Mouse (Mus musculus) adrenal gland, adult (tissue): ENCODE measurements around the gene Borcs5.

Source experiments
- DNase-seq, 2 experiments: peaks; one replicate each; pipeline ENCODE4 v3.0.0; 2022 to 2023; ENCODE audit warnings: low spot score in 1 of 2; ENCODE audit not compliant: inconsistent age in 2 of 2

The Borcs5 gene

DNA sequence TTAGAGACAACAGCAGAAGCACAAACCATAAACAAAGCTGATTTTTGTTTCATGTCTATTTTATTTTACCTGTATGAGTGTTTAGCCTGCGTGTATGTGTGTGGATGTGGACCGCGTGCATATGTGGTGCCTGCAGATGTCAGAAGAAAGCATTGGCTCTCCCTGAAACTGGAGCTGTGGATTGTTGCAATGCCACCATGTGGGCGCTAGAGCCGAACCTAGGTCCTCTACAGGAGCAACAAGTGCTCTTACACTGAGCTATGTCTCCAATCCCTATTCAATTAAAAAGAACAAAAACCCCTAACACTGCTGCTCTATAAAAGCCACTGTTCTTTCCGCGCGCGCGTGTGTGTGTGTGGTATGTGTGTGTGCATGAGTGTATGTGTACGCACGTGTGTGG, 13.9 kb upstream of the Borcs5 start:
- no peak for DNase-seq

DNA sequence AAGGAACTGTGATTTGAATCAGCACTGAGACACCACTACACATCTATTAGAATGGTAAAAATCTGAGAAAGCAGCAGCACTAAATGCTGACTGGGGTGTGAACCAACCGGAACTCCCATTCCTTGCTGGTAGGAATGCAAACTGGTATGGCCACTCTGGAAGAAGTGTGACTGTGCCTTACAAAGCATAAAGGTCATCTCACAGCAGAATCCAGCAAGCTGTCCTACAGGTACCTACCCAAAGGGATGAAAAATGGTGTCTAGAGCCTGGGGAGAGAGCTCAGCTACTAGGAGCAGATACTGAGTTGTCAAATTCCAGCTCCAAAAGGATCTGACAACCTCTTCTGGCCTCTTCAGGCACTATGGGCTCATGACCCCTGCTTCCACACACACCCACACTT, 12.7 kb upstream of the Borcs5 start:
- no peak for DNase-seq

DNA sequence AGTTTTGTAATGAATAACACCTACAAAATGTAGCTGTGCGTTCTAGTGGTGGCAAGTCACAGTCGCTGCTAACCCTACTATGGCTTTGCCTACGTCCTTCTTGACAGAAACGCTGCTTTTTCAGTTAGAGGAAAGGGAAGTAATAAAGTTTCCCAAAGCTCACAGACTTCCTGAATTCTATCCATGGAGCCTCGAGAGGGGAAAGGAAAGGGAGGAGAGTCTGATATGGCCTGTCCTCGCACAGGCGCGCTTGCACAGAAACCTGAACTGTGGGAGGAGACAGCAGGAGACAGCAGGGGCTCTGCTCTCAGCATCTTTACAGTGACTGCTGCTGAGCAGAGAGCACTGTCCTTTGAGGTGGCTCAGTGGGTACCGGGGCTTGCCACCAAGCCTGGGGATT, 8.9 kb upstream of the Borcs5 start:
- peak; percentile 17 to 48 for DNase-seq

DNA sequence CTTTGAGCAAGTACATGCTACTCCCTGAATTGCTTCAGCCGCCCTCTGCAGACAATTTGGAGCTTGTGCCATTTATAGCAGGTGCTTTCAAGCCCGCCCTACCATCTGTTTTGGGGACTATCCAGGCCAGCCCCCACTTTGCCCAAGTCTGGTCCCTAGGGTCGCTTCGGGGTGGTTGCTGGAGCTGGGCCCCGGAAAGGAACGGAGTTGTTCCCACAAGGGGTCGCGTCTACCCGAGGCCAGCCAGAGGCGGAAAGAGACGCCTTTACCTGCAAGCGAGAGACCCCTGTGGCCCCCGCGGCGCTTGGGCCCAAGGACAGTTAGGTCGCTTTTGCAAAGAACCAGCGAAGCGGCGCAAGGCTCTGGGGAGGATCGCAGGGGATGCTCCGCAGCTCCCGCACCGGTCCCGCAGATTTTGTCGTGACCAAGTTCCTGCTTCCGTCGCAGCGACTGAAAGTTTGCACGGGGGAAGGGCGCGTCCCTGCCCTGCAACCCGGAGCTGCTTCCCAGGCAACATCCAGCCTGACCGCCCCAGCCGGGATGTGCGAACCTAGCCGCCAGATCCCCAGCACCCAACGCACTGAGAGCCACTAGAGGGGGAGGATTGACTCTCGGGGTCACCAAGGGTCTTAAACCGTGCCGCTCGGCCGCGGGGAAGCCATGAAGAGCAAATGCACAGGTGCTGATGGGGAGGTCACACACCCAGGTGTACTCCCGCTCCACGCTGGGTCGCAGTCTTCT, 7.2 kb upstream of the Borcs5 start, which contains the start of gene Mansc1:
TSS of gene Mansc1 (minus strand) at position 542 of the 741 bp plus-strand sequence.
- DNase-seq, result peak; percentile 71 to 84

DNA sequence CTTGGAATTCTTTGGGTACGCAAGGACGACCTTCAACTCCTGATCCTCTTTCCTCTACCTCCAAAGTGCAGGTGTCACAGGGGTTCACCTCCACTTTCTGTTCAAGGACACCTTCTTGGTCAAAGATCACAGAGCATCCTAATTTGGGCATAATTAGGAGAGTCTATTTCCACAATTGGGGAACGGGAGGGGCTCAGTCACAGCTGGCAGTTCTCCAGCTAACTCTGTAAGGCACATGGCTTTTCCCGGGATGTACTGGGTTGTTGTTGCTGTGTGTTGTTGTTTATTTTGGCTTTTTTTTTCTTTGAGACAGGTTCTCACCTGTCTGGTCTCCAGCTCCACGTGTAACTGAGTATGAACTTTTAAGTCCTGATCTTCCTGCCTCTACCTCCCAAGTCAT, 6.6 kb upstream of the Borcs5 start:
- no peak for DNase-seq

DNA sequence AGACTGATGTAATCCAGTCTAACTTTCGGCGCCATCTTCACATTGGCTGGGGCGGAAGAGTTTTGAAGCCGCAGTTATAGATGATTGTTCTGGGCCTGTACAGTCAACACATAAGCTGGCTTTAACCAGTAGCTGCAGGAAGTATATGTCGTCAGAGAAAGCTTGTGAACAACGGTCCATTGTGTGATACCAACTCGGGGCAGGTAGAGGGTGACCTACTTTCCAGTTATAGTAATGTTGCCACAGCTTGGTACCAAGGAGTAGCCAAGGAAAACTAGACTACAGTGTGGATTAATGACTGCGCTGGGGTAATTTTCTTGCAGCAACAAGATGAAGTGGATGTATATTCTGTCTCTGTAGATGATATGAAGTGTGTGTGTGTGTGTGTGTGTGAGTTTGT, 5.8 kb upstream of the Borcs5 start:
- DNase-seq, result no peak

DNA sequence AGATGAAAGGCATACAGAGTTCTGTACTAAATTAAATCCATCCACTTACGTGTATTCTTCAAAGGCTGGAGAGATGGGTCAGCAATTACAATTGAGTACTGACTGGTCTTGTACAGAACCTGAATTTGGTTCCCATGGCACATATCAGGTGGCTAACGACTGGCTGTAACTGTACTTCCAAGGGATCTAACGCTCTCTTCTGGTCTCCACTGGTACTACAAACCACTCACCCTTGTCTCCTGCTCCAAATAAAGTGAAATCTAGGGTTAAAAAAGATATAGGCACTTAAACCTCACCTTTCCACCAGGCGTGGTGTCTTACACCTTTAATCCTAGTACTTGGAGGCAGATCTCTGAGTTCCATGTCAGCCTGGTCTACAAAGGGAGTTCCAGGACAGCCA, 2.8 kb upstream of the Borcs5 start:
- DNase-seq, result no peak

DNA sequence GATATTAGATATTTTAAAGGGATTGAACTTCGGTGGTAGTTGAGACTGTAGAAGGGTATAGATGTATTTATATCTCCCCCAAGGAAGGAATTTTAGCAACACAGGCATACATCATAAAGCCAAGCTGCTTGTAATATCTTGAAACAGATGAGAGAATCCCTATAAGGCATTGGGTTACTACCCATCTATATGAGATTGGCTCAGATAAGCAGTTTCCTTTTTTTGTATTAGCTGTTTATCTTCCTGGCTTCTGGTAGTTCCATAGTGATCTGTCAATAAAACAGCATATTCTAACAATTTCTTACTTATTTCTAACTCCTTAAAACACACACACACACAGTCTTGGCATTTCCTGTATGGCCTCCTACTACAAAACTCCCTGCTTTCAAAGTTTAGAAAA, 590 bp downstream of the Borcs5 start:
- no peak for DNase-seq

DNA sequence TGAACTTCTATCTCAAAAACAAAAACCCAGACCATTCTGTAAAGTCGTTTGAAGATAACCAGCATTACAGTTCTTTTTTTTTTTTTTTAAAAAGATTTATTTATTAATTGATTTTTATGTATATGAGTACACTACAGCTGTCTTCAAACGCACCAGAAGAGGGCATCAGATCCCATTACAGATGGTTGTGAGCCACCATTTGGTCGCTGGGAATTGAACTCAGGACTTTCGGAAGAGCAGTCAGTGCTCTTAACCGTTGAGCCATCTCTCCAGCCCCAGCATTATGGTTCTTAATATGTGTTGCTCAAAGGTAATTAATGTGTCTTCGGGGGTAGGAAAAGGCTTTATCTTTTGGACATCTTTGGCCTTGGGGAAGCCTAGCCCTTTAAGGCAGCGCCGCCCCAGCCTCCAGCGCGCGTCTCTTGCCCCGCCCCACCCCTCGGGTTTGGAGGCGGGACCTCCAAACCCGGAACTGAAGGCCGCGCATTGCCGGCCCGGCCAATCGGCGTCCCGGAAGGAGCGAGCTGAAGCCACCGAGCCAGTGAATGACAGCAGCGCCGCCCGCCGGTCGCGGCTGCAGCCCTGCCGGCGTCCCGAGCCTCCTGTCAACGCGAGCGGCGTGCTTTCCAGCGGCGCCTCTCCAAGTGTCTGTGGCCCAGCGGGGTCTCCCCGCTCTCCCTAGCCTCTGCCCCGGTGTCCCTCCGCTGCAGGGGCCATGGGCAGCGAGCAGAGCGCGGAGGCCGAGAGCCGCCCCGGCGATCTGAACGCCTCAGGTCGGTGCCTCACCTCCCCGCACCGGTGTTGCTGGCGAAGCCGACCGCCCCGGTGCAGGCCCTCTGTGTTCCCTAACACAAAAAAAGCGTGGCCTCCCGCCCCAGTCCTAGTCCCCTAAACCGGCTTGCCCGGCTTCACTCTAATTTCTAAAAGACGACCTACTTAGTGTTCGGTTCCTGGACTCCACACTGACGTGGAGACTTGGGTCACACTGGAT, 1.5 kb downstream of the Borcs5 start:
- peak; percentile 95 to 97 for DNase-seq

DNA sequence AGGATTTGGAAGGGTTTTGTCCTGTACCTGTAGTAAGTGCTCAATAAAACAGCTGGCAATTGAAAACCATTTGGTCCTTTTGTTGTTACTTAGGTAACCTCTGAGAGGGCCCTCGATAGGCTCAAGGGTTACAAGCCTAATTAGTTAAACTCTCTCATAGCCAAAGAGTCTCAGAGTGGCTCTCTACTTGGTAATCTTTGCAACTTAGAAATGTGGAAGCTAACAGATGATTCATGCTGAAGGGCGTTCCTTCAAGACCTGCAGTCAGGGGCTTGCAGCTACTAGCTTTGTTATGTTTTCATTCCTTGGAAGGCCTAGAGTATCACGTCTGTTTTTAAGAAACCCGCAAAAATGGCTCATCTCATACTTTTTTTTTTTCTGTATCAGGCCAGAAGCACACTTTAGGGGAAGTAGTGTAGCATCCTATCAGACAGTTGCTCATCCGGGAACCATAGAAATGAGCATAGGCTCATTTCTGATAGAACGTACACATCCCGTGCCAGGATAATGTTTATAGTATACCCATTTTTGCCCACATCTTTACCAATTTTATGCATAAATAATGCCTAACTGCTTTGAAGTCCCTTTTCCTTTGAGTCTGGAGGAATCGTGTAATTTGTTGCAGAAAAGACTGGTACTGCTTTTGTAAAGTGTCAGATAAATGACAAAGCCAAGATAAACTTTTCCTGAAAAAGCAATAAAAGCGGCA, 2.6 kb downstream of the Borcs5 start:
- DNase-seq, result peak in 1 of 2 experiments; percentile 56

DNA sequence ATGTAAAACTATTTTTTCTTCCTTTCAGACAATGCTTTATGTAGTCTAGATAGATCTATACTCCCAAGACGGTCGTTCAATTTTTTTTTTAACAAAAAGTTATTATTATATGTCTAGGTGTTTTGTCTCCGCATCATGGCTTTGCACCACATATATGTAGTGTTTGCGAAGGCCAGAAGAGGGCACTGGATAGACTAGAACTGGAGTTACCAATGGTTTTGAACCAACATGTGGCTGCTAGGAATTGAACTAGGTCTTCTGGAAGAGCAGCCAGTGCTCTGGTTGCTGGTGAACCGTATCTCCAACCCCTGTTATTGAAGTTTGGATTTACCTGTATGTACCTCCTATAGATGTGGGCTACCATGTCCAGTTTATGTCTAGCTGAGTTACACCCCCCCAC, 4.0 kb downstream of the Borcs5 start:
- no peak for DNase-seq

DNA sequence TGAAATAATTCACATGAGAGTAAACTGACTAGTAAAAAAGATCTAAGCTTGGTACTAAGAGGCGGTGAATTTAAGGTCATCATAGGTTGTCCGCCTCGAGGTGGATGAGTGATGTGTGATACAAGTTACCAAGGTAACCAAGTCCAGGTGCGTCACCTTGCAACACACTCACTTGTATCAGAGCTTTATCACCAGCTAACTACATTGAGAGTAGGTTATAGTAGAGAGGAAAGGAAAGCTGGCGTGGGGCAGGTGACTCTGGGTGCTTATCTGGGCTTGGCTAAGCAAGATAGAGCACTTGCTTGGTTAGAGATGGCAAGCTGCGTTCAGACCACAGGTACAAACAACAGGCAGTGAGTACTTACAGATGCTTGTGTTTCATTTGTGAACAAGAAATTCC, 7.5 kb downstream of the Borcs5 start:
- DNase-seq, result no peak

DNA sequence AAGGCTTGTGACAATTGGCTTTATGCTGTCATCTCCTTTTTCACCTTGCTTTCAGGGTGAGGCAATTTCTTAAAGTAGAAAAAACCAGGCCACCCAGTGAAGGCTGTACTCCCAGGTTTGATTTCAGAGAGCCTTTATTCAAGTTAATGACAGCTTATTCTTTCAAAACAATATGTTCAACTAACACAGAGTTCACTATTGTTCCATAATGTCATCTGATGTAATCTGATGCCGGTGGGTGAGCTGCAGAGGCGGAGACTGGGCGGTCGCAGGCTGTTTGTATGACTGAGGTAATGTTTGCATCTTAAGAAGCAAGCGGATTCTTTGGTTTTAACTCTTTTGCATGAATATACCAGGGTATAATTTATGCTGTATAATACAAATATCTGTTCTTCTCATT, 8.3 kb downstream of the Borcs5 start:
- DNase-seq, result no peak

DNA sequence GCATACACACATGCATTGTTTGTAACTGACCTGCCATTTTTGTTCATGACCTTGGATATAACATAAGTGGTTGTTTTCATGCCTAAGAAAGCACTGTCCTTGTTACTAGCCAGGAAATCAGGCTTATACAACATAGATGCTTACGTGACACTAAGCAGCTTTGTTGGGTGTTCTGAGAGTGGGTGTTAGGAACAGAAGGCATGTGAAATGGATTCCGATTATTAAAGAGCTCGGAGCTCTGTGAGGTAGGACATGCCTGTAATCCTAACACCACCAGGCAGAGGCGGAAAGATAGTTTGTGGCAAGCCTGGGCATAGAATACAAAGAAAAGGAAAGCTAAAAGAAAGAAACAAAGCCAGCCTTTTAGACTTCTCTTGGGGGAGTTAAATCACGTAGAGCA, 9.0 kb downstream of the Borcs5 start:
- DNase-seq, result no peak

DNA sequence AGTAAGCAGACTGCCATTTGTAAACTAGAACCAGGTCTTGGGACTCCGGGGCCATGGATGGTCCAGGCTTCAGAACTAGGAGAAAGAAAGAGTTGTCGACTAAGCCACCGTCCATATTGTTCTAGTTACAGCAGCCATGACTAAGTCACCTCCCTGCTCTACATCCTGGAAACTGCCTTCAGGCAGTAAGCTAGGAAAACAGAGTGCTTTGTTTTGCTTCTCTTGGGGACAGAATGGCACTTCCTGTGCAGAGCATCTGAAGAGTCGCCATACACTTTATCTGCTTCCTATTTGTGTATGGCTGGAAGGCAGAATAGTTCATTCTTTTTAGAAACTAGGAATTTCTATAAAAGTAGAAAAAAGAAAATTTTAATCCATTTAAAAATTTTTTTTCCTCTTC, 17.2 kb downstream of the Borcs5 start:
- no peak for DNase-seq

DNA sequence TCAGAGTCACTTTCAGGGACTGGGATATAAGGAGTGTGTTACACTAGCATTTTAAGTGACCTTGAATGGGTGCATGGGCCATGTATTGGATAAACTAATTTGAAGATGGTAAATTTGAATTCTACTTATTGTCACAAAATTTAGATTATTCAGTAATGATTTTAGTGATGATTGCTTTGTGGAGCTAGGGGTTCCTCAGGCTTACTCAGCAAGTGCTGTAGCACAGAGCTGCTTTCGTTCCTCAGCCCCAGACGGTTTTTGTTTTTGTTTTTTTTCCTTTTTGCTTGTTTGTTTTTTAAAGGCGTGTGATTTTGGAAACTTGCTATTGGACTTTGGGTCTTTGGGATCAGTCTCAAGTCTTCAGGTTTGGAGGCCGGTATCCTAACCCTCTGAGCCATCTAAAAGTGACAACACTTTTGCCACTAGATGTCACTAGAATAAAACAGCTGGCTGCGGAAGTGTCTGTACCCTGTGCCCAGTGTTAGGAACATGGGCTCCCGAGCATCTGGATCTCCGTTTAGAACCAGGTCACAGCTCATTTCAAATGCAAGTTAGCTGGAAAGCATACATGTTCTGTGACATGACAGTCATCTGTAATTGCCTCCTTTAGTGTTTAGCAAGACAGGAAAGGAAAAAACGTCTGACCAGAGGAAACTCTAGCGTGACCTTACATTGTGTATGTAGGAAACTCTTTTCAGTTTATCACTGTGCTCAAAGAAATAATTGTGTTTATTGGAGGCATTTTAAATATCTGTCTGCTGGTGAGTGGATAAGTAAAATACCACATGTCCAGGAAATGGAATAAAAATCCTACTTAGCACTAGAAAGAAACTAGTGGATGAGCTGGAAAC, 20.0 kb downstream of the Borcs5 start:
- DNase-seq, result peak; percentile 62 to 87

DNA sequence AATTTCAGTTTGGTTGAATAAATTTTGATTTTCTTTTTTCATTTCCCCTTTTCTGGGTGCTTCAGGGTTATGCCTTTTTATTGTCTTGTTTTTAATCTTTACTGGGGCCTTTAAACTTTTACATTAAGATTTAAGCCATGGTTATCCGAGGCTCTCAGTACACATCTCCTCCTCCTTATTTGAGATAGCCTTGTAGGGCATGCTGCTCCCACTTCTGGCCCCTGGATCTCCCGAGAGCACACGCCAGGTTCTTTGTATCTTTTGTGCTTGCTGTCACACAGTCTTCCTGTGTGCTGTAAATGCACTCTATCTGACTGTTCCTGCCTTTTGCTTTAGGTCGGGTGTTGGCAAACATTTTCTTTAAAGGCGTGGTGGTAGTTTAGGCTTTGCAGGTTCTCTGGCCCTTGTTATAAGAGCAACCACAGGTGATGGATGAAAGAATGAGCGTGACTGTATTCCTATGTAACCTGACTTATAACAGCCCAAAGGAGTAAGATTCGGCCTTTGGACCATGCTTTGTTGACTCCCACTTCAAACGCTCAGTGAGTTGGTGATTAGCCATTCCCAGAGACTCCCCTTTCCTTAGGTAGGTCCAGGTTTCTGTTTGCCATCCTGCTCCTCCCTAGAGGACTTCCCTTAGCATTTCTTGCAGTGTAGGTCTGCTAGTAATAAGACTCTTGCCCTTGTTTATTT, 21.6 kb downstream of the Borcs5 start:
- DNase-seq, result no peak

DNA sequence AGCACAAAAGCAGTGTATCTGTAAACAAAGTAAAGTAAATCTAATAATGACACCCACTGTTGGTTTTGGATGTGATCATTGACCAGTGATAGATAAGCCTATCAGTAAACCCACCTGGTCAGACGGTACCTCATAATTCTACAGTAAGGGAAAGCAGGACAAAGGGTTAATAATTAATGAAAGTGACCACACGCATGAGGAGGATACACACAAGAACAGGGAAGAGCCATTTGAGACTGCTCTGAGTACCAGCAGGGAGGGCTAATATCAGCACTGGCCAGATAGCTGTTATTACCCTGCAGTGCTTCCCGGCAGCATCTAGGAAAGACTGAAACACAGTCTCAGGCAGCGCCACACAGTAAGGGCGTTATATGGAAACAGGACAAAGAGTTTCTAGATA, 25.3 kb downstream of the Borcs5 start:
- DNase-seq, result no peak

DNA sequence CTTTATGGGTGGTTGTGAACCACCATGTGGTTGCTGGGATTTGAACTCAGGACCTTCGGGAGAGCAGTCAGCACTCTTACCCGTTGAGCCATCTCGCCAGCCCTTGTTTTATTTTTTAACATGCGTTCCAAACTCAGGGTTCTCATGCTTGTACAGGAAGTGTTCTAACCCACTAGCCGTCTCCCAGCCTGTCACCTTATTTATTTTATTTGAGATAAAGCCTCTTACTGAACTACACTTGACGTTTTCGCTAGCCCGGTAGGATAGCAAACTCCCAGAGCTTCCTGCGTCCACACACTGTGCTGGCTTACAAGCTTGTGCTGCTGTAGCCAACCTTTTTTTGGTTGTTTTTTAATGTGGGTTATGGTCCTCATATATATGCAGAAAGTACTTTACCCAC, 26.5 kb downstream of the Borcs5 start:
- DNase-seq, result no peak

DNA sequence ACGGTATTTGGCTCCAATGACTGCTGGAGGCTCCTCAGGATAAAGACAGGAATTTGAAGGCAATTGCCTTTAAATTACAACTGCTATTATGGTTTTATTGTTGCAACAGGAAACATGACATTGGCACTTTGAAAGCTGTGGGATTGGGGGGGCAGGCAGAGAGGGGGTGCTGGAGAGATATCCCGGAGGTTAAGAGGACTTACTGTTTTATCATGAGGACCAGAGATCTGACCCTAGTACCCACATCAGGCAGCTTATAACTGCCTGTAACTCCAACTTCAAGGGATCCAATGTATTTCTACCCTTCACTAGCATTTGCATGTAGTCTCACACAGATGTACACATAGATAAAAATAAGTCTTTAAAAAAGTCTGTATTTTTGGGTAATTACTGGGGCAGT, 29.2 kb downstream of the Borcs5 start:
- no peak for DNase-seq
